Mouse (Mus musculus) heart, postnatal 0 days (tissue): ENCODE measurements at regions not wholly inside any gene's neighbourhood (a gene's known extent, or its start where the extent isn't known, plus 50 kb on each side); places are given as distances from the start of the nearest gene placed in this dataset.
A peak's percentile ranks its signal among the peaks of the same experiment; 100 is the strongest.

Experiments used
- ATAC-seq: fragments of 200-750 bp; cut with Nextera tagmentation; 2 replicates; pipeline ENCODE4 v1.8.0; 2017; ENCODE audit warnings: low read depth, moderate number of reproducible peaks, moderate library complexity; ENCODE audit not compliant: insufficient read depth
- DNase-seq: peaks from one replicate; pipeline ENCODE4 v3.0.0-alpha.2; 2016; ENCODE audit warnings: low spot score
- H3K27ac ChIP-seq: fragments of 300-500 bp; sonication (generic); 2 replicates; pipeline ENCODE4 v1.5.1; 2014; ENCODE audit warnings: low read depth, mild to moderate bottlenecking
- H3K27me3 ChIP-seq: fragments of 300-500 bp; sonication (generic); 2 replicates; pipeline ENCODE4 v1.6.1; 2014; ENCODE audit warnings: low read length, mixed read lengths; ENCODE audit not compliant: control insufficient read depth, insufficient read depth
- H3K36me3 ChIP-seq: fragments of 300-500 bp; sonication (generic); replicated peaks from 2 replicates; pipeline ENCODE4 v1.6.1; 2014; ENCODE audit warnings: low read length, mixed read lengths; ENCODE audit not compliant: control insufficient read depth, insufficient read depth
- H3K4me1 ChIP-seq: fragments of 300-500 bp; sonication (generic); 2 replicates; pipeline ENCODE4 v1.6.1; 2014; ENCODE audit warnings: antibody characterized with exemption; ENCODE audit not compliant: control insufficient read depth, insufficient read depth
- H3K4me2 ChIP-seq: fragments of 300-500 bp; sonication (generic); 2 replicates; pipeline ENCODE4 v1.6.1; 2014; ENCODE audit warnings: low read depth, mild to moderate bottlenecking, low read length, moderate library complexity
- H3K4me3 ChIP-seq: fragments of 300-500 bp; sonication (generic); 2 replicates; pipeline ENCODE4 v1.5.1; 2014; ENCODE audit warnings: low read depth, low read length
- H3K9ac ChIP-seq: fragments of 300-500 bp; sonication (generic); replicated peaks from 2 replicates; pipeline ENCODE4 v1.6.1; 2014; ENCODE audit warnings: low read depth, low read length, mixed read lengths
- H3K9me3 ChIP-seq: fragments of 300-500 bp; sonication (generic); replicated peaks from 2 replicates; pipeline ENCODE4 v1.6.1; 2016; ENCODE audit warnings: low read length; ENCODE audit not compliant: control insufficient read depth
- CTCF ChIP-seq: IDR thresholded peaks from 2 replicates; pipeline ENCODE4 v1.5.1; 2016; ENCODE audit warnings: antibody characterized with exemption, control low read depth, low read depth
- EP300 ChIP-seq: IDR thresholded peaks from 2 replicates; pipeline ENCODE4 v1.6.1; 2016; ENCODE audit warnings: antibody characterized with exemption, low read depth
- WGBS: fragments of 180-500 bp; shearing (Covaris S2); extraction: QIAGEN DNeasy Blood & Tissue Kit; methylation state at CpG from one replicate; pipeline ENCODE4 v1.1.7; 2014; 5-methylcytosine and 5-hydroxymethylcytosine counted together

GRCm38 (mm10) chr2:21956112-21956963 is 271.0 kb upstream of the Myo3a start:
- DNase-seq (no peak), ATAC-seq (no peak)
- Histone ChIP-seq H3K9me3 (no peaks in the 10 kb centered on the region), H3K4me2 (no peak overlapping the region), H3K27me3 (no peaks in the 10 kb centered on the region), H3K4me3 (no peak overlapping the region), H3K9ac (no peak overlapping the region), H3K4me1 (0 out of 2 replicates have a peak, but pooled peaks cover 5% of the 10 kb centered on the region), H3K36me3 (no peaks in the 10 kb centered on the region), H3K27ac (no peak overlapping the region)
- TF ChIP-seq EP300 = no peak
- TF ChIP-seq CTCF = no peak
- WGBS = 58% methylated on average over 3 of the region's 3 CpGs

GRCm38 (mm10) chr2:21958365-21958764 is 268.9 kb upstream of the Myo3a start:
- Histone ChIP-seq H3K36me3 (no peaks in the 10 kb centered on the region), H3K27me3 (no peaks in the 10 kb centered on the region), H3K9me3 (no peaks in the 10 kb centered on the region), H3K27ac (no peak overlapping the region), H3K4me1 (peaks cover 5% of the 10 kb centered on the region; the same call in 1 of the 2 replicates), H3K4me2 (peak overlapping the region; percentile 57), H3K4me3 (peak overlapping the region; percentile 31), H3K9ac (no peak overlapping the region)
- TF ChIP-seq CTCF (peak; percentile 88), EP300 (no peak)
- DNase-seq (peak; percentile 75), ATAC-seq (peak; percentile 71)
- under 1% methylated on average over 3 of the region's 3 CpGs for WGBS

GRCm38 (mm10) chr2:21958802-21959201 is 268.5 kb upstream of the Myo3a start:
- ATAC-seq = no peak
- no peak overlapping the region for H3K9ac ChIP-seq

GRCm38 (mm10) chr2:21963343-21964026 is 263.8 kb upstream of the Myo3a start:
- H3K4me1 ChIP-seq = peaks cover 13% of the 10 kb centered on the region; the same call in 1 of the 2 replicates
- no peaks in the 10 kb centered on the region for H3K27me3 ChIP-seq
- no peak for ATAC-seq
- DNase-seq = peak; percentile 9
- H3K4me3 ChIP-seq = peak overlapping the region; percentile 7; the same call in 1 of the 2 replicates
- H3K9ac ChIP-seq = no peak overlapping the region; the same call in 1 of the 2 replicates
- H3K36me3 ChIP-seq = no peaks in the 10 kb centered on the region
- WGBS = 3% methylated on average over 7 of the region's 7 CpGs
- TF ChIP-seq EP300 (no peak), CTCF (no peak)
- H3K9me3 ChIP-seq = no peaks in the 10 kb centered on the region
- peak overlapping the region; percentile 51 for H3K4me2 ChIP-seq
- H3K27ac ChIP-seq = no peak overlapping the region

More at GRCm38 (mm10) chr2:21958802-21959201, 268.5 kb upstream of the Myo3a start:
- Histone ChIP-seq H3K4me1 (peaks cover 10% of the 10 kb centered on the region; the same call in 1 of the 2 replicates), H3K4me2 (peak overlapping the region; percentile 57), H3K4me3 (peak overlapping the region; percentile 31), H3K9me3 (no peaks in the 10 kb centered on the region), H3K27me3 (no peaks in the 10 kb centered on the region), H3K27ac (no peak overlapping the region), H3K36me3 (no peaks in the 10 kb centered on the region)
- no peak for TF ChIP-seq EP300
- no peak for TF ChIP-seq CTCF
- no peak for DNase-seq
- WGBS = 32% methylated on average over 3 of the region's 3 CpGs

GRCm38 (mm10) chr2:21964027-21964605 is 263.2 kb upstream of the Myo3a start:
- H3K9ac ChIP-seq = no peak overlapping the region; the same call in 1 of the 2 replicates
- peaks cover 8% of the 10 kb centered on the region; the same call in 1 of the 2 replicates for H3K4me1 ChIP-seq
- 0% methylated on average over 10 of the region's 10 CpGs for WGBS
- peak overlapping the region; percentile 7; the same call in 1 of the 2 replicates for H3K4me3 ChIP-seq
- peak overlapping the region; percentile 51 for H3K4me2 ChIP-seq
- H3K36me3 ChIP-seq = no peaks in the 10 kb centered on the region
- no peaks in the 10 kb centered on the region for H3K27me3 ChIP-seq
- ATAC-seq (peak; percentile 74), DNase-seq (peak; percentile 18)
- TF ChIP-seq EP300 (no peak), CTCF (no peak)
- H3K9me3 ChIP-seq = no peaks in the 10 kb centered on the region
- H3K27ac ChIP-seq = no peak overlapping the region
